Mouse (Mus musculus): ENCODE measurements at regions not wholly inside any gene's neighbourhood (a gene's known extent, or its start where the extent isn't known, plus 50 kb on each side); places are given as distances from the start of the nearest gene placed in this dataset.
A peak's percentile ranks its signal among the peaks of the same experiment; 100 is the strongest.

DNA sequence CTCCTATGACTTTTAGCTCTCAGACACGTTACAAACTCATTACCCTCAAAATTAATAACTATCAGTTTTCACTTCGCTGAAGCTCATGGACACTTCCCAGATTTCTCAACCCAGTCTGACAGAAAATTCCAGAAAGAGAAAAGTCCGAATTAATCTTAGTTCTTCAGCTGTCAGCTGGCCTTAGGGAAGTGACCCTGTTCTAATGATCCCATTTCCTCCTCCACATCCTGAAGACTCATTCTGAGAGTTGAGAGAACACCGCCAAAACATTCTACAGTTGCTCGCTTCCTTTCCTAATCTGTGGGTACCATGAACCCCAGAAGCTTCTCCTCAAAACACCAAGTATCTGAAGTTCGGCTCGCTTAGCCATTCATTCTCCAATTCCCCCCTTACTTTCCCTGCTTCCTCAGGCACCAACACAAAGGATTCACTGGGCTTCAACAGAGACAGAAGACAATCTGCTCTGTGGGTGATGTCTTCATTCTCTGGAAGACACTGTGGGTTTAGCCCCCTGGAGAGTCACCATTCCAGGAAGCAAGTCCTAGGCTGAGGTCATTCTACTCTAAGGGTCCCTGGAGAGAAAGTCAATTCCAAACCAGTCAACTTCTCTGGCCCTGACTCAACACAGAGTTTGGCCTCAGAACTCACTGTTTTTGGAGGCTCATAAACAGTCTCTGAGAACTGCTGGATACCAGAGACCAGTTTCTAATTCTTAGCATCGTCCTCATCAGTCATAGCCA, 81.2 kb downstream of the Polr2m start:
- DNase-seq (ENCODE audit: low spot score), result no peak
- no peaks in the 10 kb centered on the region for H3K27me3 ChIP-seq (ENCODE audit: control insufficient read depth, insufficient read depth, low read length)
- H3K4me2 ChIP-seq (replicated peaks; ENCODE audit: low read depth, low read length, severe bottlenecking), result no peak overlapping the region
- no peak for ATAC-seq (ENCODE audit: low FRiP score, low read depth)
- WGBS, result 83% methylated on average over 8 of the region's 8 CpGs
- H3K9me3 ChIP-seq (ENCODE audit: control insufficient read depth, low read length), result no peaks in the 10 kb centered on the region
- TF ChIP-seq POLR2A (IDR thresholded peaks at IDR 0.05; ENCODE audit: borderline replicate concordance, extremely low read depth, insufficient read depth, insufficient read length), result no peak
- H3K4me1 ChIP-seq (ENCODE audit: control insufficient read depth, insufficient read depth, low read length), result peaks cover 4% of the 10 kb centered on the region; the same call in 1 of the 2 replicates
- H3K9ac ChIP-seq (ENCODE audit: low read depth, low read length, severe bottlenecking), result no peak overlapping the region
- no peak overlapping the region for H3K27ac ChIP-seq (replicated peaks; ENCODE audit: low read depth, low read length)
- no peaks in the 10 kb centered on the region for H3K36me3 ChIP-seq (ENCODE audit: control insufficient read depth, insufficient read depth, low read length)
- no peak overlapping the region for H3K4me3 ChIP-seq (replicated peaks; ENCODE audit: low read length)

DNA sequence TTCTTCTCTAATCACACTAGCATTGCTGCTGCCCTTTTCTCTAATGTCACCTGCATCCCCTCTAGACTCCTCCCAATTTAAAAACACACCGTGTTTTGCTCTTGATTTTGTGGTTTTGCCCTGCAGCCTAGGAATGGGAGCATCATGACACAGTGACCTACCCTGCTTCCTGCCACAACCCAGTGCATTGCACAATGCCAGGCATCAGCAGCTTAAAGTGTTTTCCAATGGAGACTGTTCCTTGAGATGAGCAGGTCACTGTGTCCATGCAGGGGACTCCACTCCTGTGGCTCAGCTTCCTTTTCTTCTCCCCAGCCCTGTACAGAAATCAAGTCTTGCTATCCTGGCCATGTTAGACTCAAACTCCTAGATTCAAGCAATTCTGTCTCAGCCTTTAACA, 84.1 kb downstream of the Polr2m start:
- 45% methylated on average over 1 of the region's 1 CpGs for WGBS
- DNase-seq (ENCODE audit: low spot score) (no peak), ATAC-seq (ENCODE audit: low FRiP score, low read depth) (no peak)
- H3K36me3 ChIP-seq (ENCODE audit: control insufficient read depth, insufficient read depth, low read length), result no peaks in the 10 kb centered on the region
- no peak overlapping the region for H3K9ac ChIP-seq (ENCODE audit: low read depth, low read length, severe bottlenecking)
- peaks cover 10% of the 10 kb centered on the region for H3K4me1 ChIP-seq (ENCODE audit: control insufficient read depth, insufficient read depth, low read length)
- no peak overlapping the region for H3K4me3 ChIP-seq (replicated peaks; ENCODE audit: low read length)
- H3K9me3 ChIP-seq (ENCODE audit: control insufficient read depth, low read length), result no peaks in the 10 kb centered on the region
- no peak overlapping the region for H3K4me2 ChIP-seq (replicated peaks; ENCODE audit: low read depth, low read length, severe bottlenecking)
- no peaks in the 10 kb centered on the region for H3K27me3 ChIP-seq (ENCODE audit: control insufficient read depth, insufficient read depth, low read length)
- TF ChIP-seq POLR2A (IDR thresholded peaks at IDR 0.05; ENCODE audit: borderline replicate concordance, extremely low read depth, insufficient read depth, insufficient read length), result no peak
- no peak overlapping the region for H3K27ac ChIP-seq (replicated peaks; ENCODE audit: low read depth, low read length)

DNA sequence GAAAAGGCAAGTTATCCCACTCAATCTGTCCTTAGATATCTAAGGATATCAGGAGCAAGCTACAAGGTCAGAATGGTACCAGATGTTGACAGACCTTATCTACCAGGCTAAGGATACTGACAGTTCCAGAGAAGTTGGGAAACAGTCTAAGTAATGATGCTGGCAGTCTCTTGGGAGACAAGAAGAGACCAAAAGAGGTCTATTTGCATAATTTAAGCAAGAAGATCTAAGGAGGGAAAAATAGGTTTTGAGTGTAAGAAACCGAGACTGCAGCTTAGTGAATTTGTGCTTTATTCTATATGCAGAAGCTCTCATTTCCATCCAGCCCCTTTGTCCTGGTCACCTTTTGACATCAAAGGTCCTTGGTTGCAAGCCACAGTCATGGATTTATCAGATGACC, 86.4 kb downstream of the Polr2m start:
- H3K27ac ChIP-seq (replicated peaks; ENCODE audit: low read depth, low read length), result no peak overlapping the region
- H3K36me3 ChIP-seq (ENCODE audit: control insufficient read depth, insufficient read depth, low read length), result no peaks in the 10 kb centered on the region
- H3K4me3 ChIP-seq (replicated peaks; ENCODE audit: low read length), result no peak overlapping the region
- H3K4me2 ChIP-seq (replicated peaks; ENCODE audit: low read depth, low read length, severe bottlenecking), result no peak overlapping the region
- H3K9ac ChIP-seq (ENCODE audit: low read depth, low read length, severe bottlenecking), result no peak overlapping the region
- ATAC-seq (ENCODE audit: low FRiP score, low read depth) (no peak), DNase-seq (ENCODE audit: low spot score) (no peak)
- no peaks in the 10 kb centered on the region for H3K9me3 ChIP-seq (ENCODE audit: control insufficient read depth, low read length)
- WGBS, result 70% methylated on average over 1 of the region's 1 CpGs
- H3K4me1 ChIP-seq (ENCODE audit: control insufficient read depth, insufficient read depth, low read length), result peaks cover 13% of the 10 kb centered on the region
- no peak for TF ChIP-seq POLR2A (IDR thresholded peaks at IDR 0.05; ENCODE audit: borderline replicate concordance, extremely low read depth, insufficient read depth, insufficient read length)
- no peaks in the 10 kb centered on the region for H3K27me3 ChIP-seq (ENCODE audit: control insufficient read depth, insufficient read depth, low read length)

DNA sequence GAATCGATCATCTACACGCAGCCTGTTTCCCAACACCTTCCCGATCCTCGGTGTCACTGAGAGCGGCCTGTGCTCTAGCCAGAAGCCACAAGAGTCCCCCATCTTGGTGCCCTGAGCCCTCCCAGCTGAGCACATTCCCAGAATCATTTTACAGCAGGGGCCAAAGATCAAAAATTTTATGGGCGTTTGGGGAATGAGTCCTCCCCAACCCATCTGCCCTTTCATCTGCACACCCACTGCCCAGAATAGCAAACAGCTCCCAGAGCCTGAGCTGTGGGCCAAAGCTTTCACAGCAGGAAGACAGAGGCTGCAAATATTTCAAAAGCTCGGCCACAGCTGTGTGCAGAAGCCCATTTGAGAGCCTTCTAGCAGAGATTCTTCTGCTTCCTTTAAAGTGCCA, 89.0 kb downstream of the Polr2m start:
- peak; percentile 53; the same call in 1 of the 2 replicates for ATAC-seq (ENCODE audit: low FRiP score, low read depth)
- WGBS, result 48% methylated on average over 7 of the region's 7 CpGs

DNA sequence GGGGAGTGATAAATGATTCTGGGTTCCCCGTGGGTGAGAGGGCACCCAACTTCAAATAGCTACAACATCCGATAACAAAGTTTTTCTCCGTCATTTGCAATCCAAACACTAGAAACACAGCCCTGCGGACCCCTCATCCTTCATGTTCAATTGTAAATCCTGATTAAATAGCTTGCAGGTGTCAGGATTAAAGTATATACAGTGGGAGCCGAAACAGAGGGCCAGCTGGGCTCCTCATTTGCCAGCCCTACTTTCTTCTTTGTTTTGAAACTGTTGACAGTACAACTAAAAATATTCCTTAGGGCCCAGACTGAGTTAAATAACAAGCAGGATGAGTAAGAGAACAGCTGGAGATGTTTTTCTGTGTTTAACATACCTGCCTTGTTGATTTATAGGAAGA, 95.5 kb downstream of the Polr2m start:
- Histone ChIP-seq H3K27ac (replicated peaks; ENCODE audit: low read depth, low read length) (no peak overlapping the region), H3K9me3 (ENCODE audit: control insufficient read depth, low read length) (no peaks in the 10 kb centered on the region), H3K9ac (ENCODE audit: low read depth, low read length, severe bottlenecking) (no peak overlapping the region), H3K4me3 (replicated peaks; ENCODE audit: low read length) (no peak overlapping the region), H3K4me1 (ENCODE audit: control insufficient read depth, insufficient read depth, low read length) (no peaks in the 10 kb centered on the region), H3K36me3 (ENCODE audit: control insufficient read depth, insufficient read depth, low read length) (no peaks in the 10 kb centered on the region), H3K27me3 (ENCODE audit: control insufficient read depth, insufficient read depth, low read length) (no peaks in the 10 kb centered on the region), H3K4me2 (replicated peaks; ENCODE audit: low read depth, low read length, severe bottlenecking) (no peak overlapping the region)
- no peak for TF ChIP-seq POLR2A (IDR thresholded peaks at IDR 0.05; ENCODE audit: borderline replicate concordance, extremely low read depth, insufficient read depth, insufficient read length)
- DNase-seq (ENCODE audit: low spot score) (no peak), ATAC-seq (ENCODE audit: low FRiP score, low read depth) (no peak)
- 59% methylated on average over 5 of the region's 5 CpGs for WGBS

More for the DNA sequence above, 89.0 kb downstream of the Polr2m start:
- Histone ChIP-seq H3K36me3 (ENCODE audit: control insufficient read depth, insufficient read depth, low read length) (no peaks in the 10 kb centered on the region), H3K27me3 (ENCODE audit: control insufficient read depth, insufficient read depth, low read length) (no peaks in the 10 kb centered on the region), H3K9me3 (ENCODE audit: control insufficient read depth, low read length) (no peaks in the 10 kb centered on the region), H3K4me1 (ENCODE audit: control insufficient read depth, insufficient read depth, low read length) (peaks cover 13% of the 10 kb centered on the region), H3K27ac (replicated peaks; ENCODE audit: low read depth, low read length) (no peak overlapping the region), H3K4me3 (replicated peaks; ENCODE audit: low read length) (no peak overlapping the region), H3K9ac (ENCODE audit: low read depth, low read length, severe bottlenecking) (no peak overlapping the region), H3K4me2 (replicated peaks; ENCODE audit: low read depth, low read length, severe bottlenecking) (no peak overlapping the region)
- TF ChIP-seq POLR2A (IDR thresholded peaks at IDR 0.05; ENCODE audit: borderline replicate concordance, extremely low read depth, insufficient read depth, insufficient read length), result no peak
- DNase-seq (ENCODE audit: low spot score), result no peak

All from limb, embryonic 14.5 days (tissue).